Mouse (Mus musculus): Measurements from ENCODE around the gene Gfod1.

DNA sequence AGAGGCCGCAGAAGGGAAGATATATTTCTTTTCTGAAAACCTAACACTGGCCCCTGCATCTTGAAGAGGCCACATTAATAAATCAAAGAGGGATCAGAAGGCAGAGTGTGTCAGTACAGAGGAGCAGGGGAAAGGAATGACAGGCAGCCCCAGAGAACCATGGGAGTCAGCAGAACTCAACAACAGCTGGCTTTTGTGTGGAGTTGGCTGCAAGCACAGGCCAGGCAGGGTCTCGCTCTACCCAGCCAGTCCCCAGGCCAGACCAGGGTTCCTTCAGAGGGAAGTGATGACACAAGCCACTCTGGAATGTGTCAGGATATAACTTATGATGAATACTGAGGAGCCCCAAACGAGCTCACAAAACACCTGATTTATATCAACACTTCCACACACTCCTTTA, 144.5 kb downstream of the Gfod1 start:
- TF ChIP-seq POLR2A (IDR thresholded peaks at IDR 0.05; ENCODE audit: insufficient read length, low read depth) (no peak), USF1 (IDR thresholded peaks at IDR 0.05; ENCODE audit: low read depth) (no peak), MYOD1 (IDR thresholded peaks at IDR 0.05; ENCODE audit: control insufficient read depth in 1 of 3, insufficient read length in 2 of 3, low read depth in 2 of 3) (no peak), REST (IDR thresholded peaks at IDR 0.05; ENCODE audit: insufficient read depth, insufficient read length) (no peak), MYOG (IDR thresholded peaks at IDR 0.05; ENCODE audit: control insufficient read depth in 1 of 3, insufficient read depth in 1 of 3, insufficient read length in 2 of 3, low read depth in 2 of 3) (peak in 1 of 3 experiments; percentile 27), E2F4 (IDR thresholded peaks at IDR 0.05; ENCODE audit: insufficient read depth) (no peak)

Data from myocyte (in vitro differentiated cells).